Mouse (Mus musculus) heart, embryonic 13.5 days (tissue): ENCODE data around the gene Grm5. TPM values are rescaled to one million over a fixed set of nuclear protein-coding genes. Genes with fewer than 3 reads are reported as not detected.

Experiments
- ATAC-seq: fragments of 200-750 bp; cut with Nextera tagmentation; 2 replicates; pipeline ENCODE4 v1.8.0; 2017; ENCODE audit warnings: moderate TSS enrichment; ENCODE audit not compliant: insufficient number of reproducible peaks, low FRiP score, low TSS enrichment; ENCODE audit errors: extremely low read depth
- H3K27ac ChIP-seq: fragments of 300-500 bp; sonication (generic); replicated peaks from 2 replicates; pipeline ENCODE4 v1.5.1; 2015; ENCODE audit warnings: moderate library complexity, mild to moderate bottlenecking, inconsistent platforms
- H3K27me3 ChIP-seq: fragments of 300-500 bp; sonication (generic); replicated peaks from 2 replicates; pipeline ENCODE4 v1.6.1; 2015; ENCODE audit warnings: mild to moderate bottlenecking, inconsistent platforms
- H3K36me3 ChIP-seq: fragments of 300-500 bp; sonication (generic); 2 replicates; pipeline ENCODE4 v1.6.1; 2015; ENCODE audit warnings: mild to moderate bottlenecking, inconsistent platforms
- H3K4me1 ChIP-seq: fragments of 300-500 bp; sonication (generic); 2 replicates; pipeline ENCODE4 v1.6.1; 2015; ENCODE audit warnings: inconsistent platforms
- H3K4me2 ChIP-seq: fragments of 300-500 bp; sonication (generic); 2 replicates; pipeline ENCODE4 v1.6.1; 2015; ENCODE audit warnings: inconsistent platforms, mild to moderate bottlenecking, moderate library complexity
- H3K4me3 ChIP-seq: fragments of 300-500 bp; sonication (generic); 2 replicates; pipeline ENCODE4 v1.5.1; 2015; ENCODE audit warnings: moderate library complexity, mild to moderate bottlenecking, inconsistent platforms
- H3K9ac ChIP-seq: fragments of 300-500 bp; sonication (generic); 2 replicates; pipeline ENCODE4 v1.6.1; 2015; ENCODE audit warnings: inconsistent platforms, mild to moderate bottlenecking, moderate library complexity
- H3K9me3 ChIP-seq: fragments of 300-500 bp; sonication (generic); 2 replicates; pipeline ENCODE4 v1.6.1; 2016; ENCODE audit warnings: inconsistent platforms
- WGBS: fragments of 180-500 bp; shearing (Covaris S2); methylation state at CpG from one replicate; pipeline ENCODE4 v1.1.7; 2015; ENCODE audit warnings: mixed read lengths; 5-methylcytosine and 5-hydroxymethylcytosine counted together
- polyA plus RNA-seq: library from polyadenylated mRNA; unstranded; fragments of >200 nt; fragmentation: Nextera tagmentation; extraction: Ambion mirVana; gene quantifications from 2 replicates; pipeline ENCODE4 v1.2.1, GENCODE M21; 2015

Grm5 gene
- polyA plus RNA-seq, 1 experiment from 2014 or later: 0.03 TPM

GRCm38 (mm10) chr7:87925956-87926355, 342.0 kb downstream of the Grm5 start:
- H3K27ac ChIP-seq: no peak overlapping the region
- H3K9me3 ChIP-seq: no peaks in the 10 kb centered on the region
- WGBS: 47% methylated on average over 5 of the region's 5 CpGs
- no peak overlapping the region for H3K4me2 ChIP-seq
- H3K4me3 ChIP-seq: no peak overlapping the region
- no peaks in the 10 kb centered on the region for H3K4me1 ChIP-seq
- no peaks in the 10 kb centered on the region for H3K36me3 ChIP-seq
- no peak overlapping the region for H3K9ac ChIP-seq
- no peaks in the 10 kb centered on the region for H3K27me3 ChIP-seq
- ATAC-seq: no peak

- ATAC-seq: no peak
- Histone ChIP-seq H3K36me3 (no peaks in the 10 kb centered on the region), H3K4me3 (no peak overlapping the region), H3K9me3 (no peaks in the 10 kb centered on the region), H3K9ac (no peak overlapping the region), H3K27ac (no peak overlapping the region), H3K4me1 (no peaks in the 10 kb centered on the region), H3K4me2 (no peak overlapping the region), H3K27me3 (no peaks in the 10 kb centered on the region)
- WGBS: 64% methylated on average over 1 of the region's 1 CpGs
Observed at GRCm38 (mm10) chr7:87937415-87937814, 353.4 kb downstream of the Grm5 start.

GRCm38 (mm10) chr7:87938265-87938664, 354.3 kb downstream of the Grm5 start:
- no peaks in the 10 kb centered on the region for H3K9me3 ChIP-seq
- no peak for ATAC-seq
- no peaks in the 10 kb centered on the region for H3K27me3 ChIP-seq
- 22% methylated on average over 5 of the region's 5 CpGs for WGBS
- H3K9ac ChIP-seq: no peak overlapping the region
- no peak overlapping the region for H3K4me2 ChIP-seq
- no peak overlapping the region for H3K4me3 ChIP-seq
- H3K27ac ChIP-seq: no peak overlapping the region
- no peaks in the 10 kb centered on the region for H3K36me3 ChIP-seq
- H3K4me1 ChIP-seq: no peaks in the 10 kb centered on the region

- 87% methylated on average over 1 of the region's 1 CpGs for WGBS
- H3K4me1 ChIP-seq: no peaks in the 10 kb centered on the region
Observed at GRCm38 (mm10) chr7:87950205-87950604, 366.2 kb downstream of the Grm5 start.

GRCm38 (mm10) chr7:87973216-87973615, 389.2 kb downstream of the Grm5 start:
- ATAC-seq: no peak
- Histone ChIP-seq H3K4me3 (no peak overlapping the region), H3K4me1 (no peaks in the 10 kb centered on the region), H3K27me3 (no peaks in the 10 kb centered on the region), H3K9ac (no peak overlapping the region), H3K9me3 (no peaks in the 10 kb centered on the region), H3K4me2 (no peak overlapping the region), H3K27ac (no peak overlapping the region), H3K36me3 (no peaks in the 10 kb centered on the region)
- 13% methylated on average over 1 of the region's 1 CpGs for WGBS

More at GRCm38 (mm10) chr7:87950205-87950604, 366.2 kb downstream of the Grm5 start:
- no peaks in the 10 kb centered on the region for H3K9me3 ChIP-seq
- H3K4me3 ChIP-seq: no peak overlapping the region
- no peak for ATAC-seq
- H3K9ac ChIP-seq: no peak overlapping the region
- H3K27ac ChIP-seq: no peak overlapping the region
- no peaks in the 10 kb centered on the region for H3K36me3 ChIP-seq
- no peaks in the 10 kb centered on the region for H3K27me3 ChIP-seq
- H3K4me2 ChIP-seq: no peak overlapping the region

- Histone ChIP-seq H3K4me2 (no peak overlapping the region), H3K9me3 (no peaks in the 10 kb centered on the region), H3K27ac (no peak overlapping the region), H3K4me3 (no peak overlapping the region), H3K9ac (no peak overlapping the region), H3K4me1 (no peaks in the 10 kb centered on the region), H3K36me3 (no peaks in the 10 kb centered on the region), H3K27me3 (no peaks in the 10 kb centered on the region)
- ATAC-seq: no peak
- WGBS: 68% methylated on average over 8 of the region's 8 CpGs
Observed at GRCm38 (mm10) chr7:87975041-87975440, 391.1 kb downstream of the Grm5 start.

GRCm38 (mm10) chr7:87983494-87983893, 399.5 kb downstream of the Grm5 start:
- Histone ChIP-seq H3K36me3 (no peaks in the 10 kb centered on the region), H3K27ac (no peak overlapping the region), H3K9me3 (no peaks in the 10 kb centered on the region), H3K4me2 (no peak overlapping the region), H3K27me3 (no peaks in the 10 kb centered on the region), H3K4me3 (no peak overlapping the region), H3K9ac (no peak overlapping the region), H3K4me1 (no peaks in the 10 kb centered on the region)
- ATAC-seq: no peak
- WGBS: 63% methylated on average over 2 of the region's 2 CpGs

GRCm38 (mm10) chr7:88014451-88014850, 430.5 kb downstream of the Grm5 start:
- Histone ChIP-seq H3K4me2 (no peak overlapping the region), H3K27ac (no peak overlapping the region), H3K4me1 (no peaks in the 10 kb centered on the region), H3K4me3 (no peak overlapping the region), H3K9ac (no peak overlapping the region), H3K27me3 (no peaks in the 10 kb centered on the region), H3K36me3 (no peaks in the 10 kb centered on the region), H3K9me3 (no peaks in the 10 kb centered on the region)
- ATAC-seq: no peak
- WGBS: 66% methylated on average over 3 of the region's 3 CpGs

GRCm38 (mm10) chr7:88027411-88028132, 443.6 kb downstream of the Grm5 start:
- 51% methylated on average over 3 of the region's 3 CpGs for WGBS
- Histone ChIP-seq H3K4me2 (no peak overlapping the region), H3K4me1 (no peaks in the 10 kb centered on the region), H3K9me3 (no peaks in the 10 kb centered on the region), H3K36me3 (no peaks in the 10 kb centered on the region), H3K27ac (no peak overlapping the region), H3K4me3 (no peak overlapping the region), H3K9ac (no peak overlapping the region), H3K27me3 (no peaks in the 10 kb centered on the region)
- ATAC-seq: no peak

- ATAC-seq: no peak
- no peak overlapping the region for H3K9ac ChIP-seq
- H3K36me3 ChIP-seq: no peaks in the 10 kb centered on the region
- H3K27me3 ChIP-seq: no peaks in the 10 kb centered on the region
- no peaks in the 10 kb centered on the region for H3K9me3 ChIP-seq
- no peak overlapping the region for H3K4me3 ChIP-seq
- H3K4me2 ChIP-seq: no peak overlapping the region
- no peak overlapping the region for H3K27ac ChIP-seq
- H3K4me1 ChIP-seq: no peaks in the 10 kb centered on the region
Observed at GRCm38 (mm10) chr7:88047366-88047765, 463.4 kb downstream of the Grm5 start.

GRCm38 (mm10) chr7:88054224-88054938, 470.4 kb downstream of the Grm5 start:
- 53% methylated on average over 1 of the region's 1 CpGs for WGBS
- H3K36me3 ChIP-seq: no peaks in the 10 kb centered on the region
- H3K9ac ChIP-seq: no peak overlapping the region
- H3K9me3 ChIP-seq: no peaks in the 10 kb centered on the region
- H3K4me1 ChIP-seq: no peaks in the 10 kb centered on the region
- ATAC-seq: no peak
- H3K27me3 ChIP-seq: no peaks in the 10 kb centered on the region
- no peak overlapping the region for H3K4me3 ChIP-seq
- H3K27ac ChIP-seq: no peak overlapping the region
- H3K4me2 ChIP-seq: no peak overlapping the region

- 42% methylated on average over 2 of the region's 2 CpGs for WGBS
- H3K9ac ChIP-seq: no peak overlapping the region
- H3K36me3 ChIP-seq: no peaks in the 10 kb centered on the region
- H3K27ac ChIP-seq: no peak overlapping the region
- H3K4me3 ChIP-seq: no peak overlapping the region
- no peak for ATAC-seq
- no peaks in the 10 kb centered on the region for H3K4me1 ChIP-seq
- no peaks in the 10 kb centered on the region for H3K9me3 ChIP-seq
- H3K27me3 ChIP-seq: no peaks in the 10 kb centered on the region
- no peak overlapping the region for H3K4me2 ChIP-seq
Observed at GRCm38 (mm10) chr7:88056438-88056837, 472.5 kb downstream of the Grm5 start.
